Mouse (Mus musculus) lung, postnatal 14 days (tissue): ENCODE data around the gene Wwtr1.

Experiments used
- DNase-seq: peaks from one replicate; pipeline ENCODE4 v3.0.0; 2021

Wwtr1 gene

GRCm38 (mm10) chr3:57575660-57576055 is at the start of gene Wwtr1:
Gene Wwtr1, minus strand, starts transcription at chr3:57575910.
- DNase-seq: peak; percentile 94

- peak; percentile 58 for DNase-seq
Observed at GRCm38 (mm10) chr3:57619718-57620117, 44.0 kb upstream of the Wwtr1 start.

GRCm38 (mm10) chr3:57615652-57616051 is 39.9 kb upstream of the Wwtr1 start:
- no peak for DNase-seq

GRCm38 (mm10) chr3:57612430-57612997 is 36.8 kb upstream of the Wwtr1 start:
- no peak for DNase-seq

- DNase-seq: no peak
Observed at GRCm38 (mm10) chr3:57611776-57612175, 36.1 kb upstream of the Wwtr1 start.

- DNase-seq: no peak
Observed at GRCm38 (mm10) chr3:57604618-57605015, 28.9 kb upstream of the Wwtr1 start.

- no peak for DNase-seq
Observed at GRCm38 (mm10) chr3:57603891-57604617, 28.3 kb upstream of the Wwtr1 start.

- no peak for DNase-seq
Observed at GRCm38 (mm10) chr3:57602610-57603009, 26.9 kb upstream of the Wwtr1 start.

- DNase-seq: no peak
Observed at GRCm38 (mm10) chr3:57596566-57596965, 20.9 kb upstream of the Wwtr1 start.

GRCm38 (mm10) chr3:57595506-57595905 is 19.8 kb upstream of the Wwtr1 start:
- no peak for DNase-seq

GRCm38 (mm10) chr3:57585967-57586366 is 10.3 kb upstream of the Wwtr1 start:
- no peak for DNase-seq

- no peak for DNase-seq
Observed at GRCm38 (mm10) chr3:57583533-57583932, 7.8 kb upstream of the Wwtr1 start.

- DNase-seq: no peak
Observed at GRCm38 (mm10) chr3:57580426-57581195, 4.9 kb upstream of the Wwtr1 start.

GRCm38 (mm10) chr3:57576056-57576824 is 530 bp upstream of the Wwtr1 start:
- peak; percentile 75 for DNase-seq

GRCm38 (mm10) chr3:57574885-57575659 is 638 bp downstream of the Wwtr1 start:
- peak; percentile 62 for DNase-seq

- DNase-seq: no peak
Observed at GRCm38 (mm10) chr3:57573898-57574570, 1.7 kb downstream of the Wwtr1 start.

GRCm38 (mm10) chr3:57572331-57572975 is 3.3 kb downstream of the Wwtr1 start:
- no peak for DNase-seq

- DNase-seq: no peak
Observed at GRCm38 (mm10) chr3:57566655-57567054, 9.1 kb downstream of the Wwtr1 start.

- no peak for DNase-seq
Observed at GRCm38 (mm10) chr3:57563627-57564026, 12.1 kb downstream of the Wwtr1 start.

GRCm38 (mm10) chr3:57562996-57563506 is 12.7 kb downstream of the Wwtr1 start:
- no peak for DNase-seq

- no peak for DNase-seq
Observed at GRCm38 (mm10) chr3:57558761-57559160, 16.9 kb downstream of the Wwtr1 start.
